Mouse (Mus musculus) stomach, embryonic 15.5 days (tissue): ENCODE measurements around the gene Kcnk16. TPM values are rescaled to one million over a fixed set of nuclear protein-coding genes. Genes with fewer than 3 reads are reported as not detected.
"Not testable (repeated sequence)": the region's sequence is repeated elsewhere in the genome, so short reads cannot be mapped to it uniquely, and the experiment has no call there.

Experiments used
- ATAC-seq: fragments of 200-750 bp; cut with Nextera tagmentation; 2 replicates; pipeline ENCODE4 v1.8.0; 2017; ENCODE audit warnings: low read depth, moderate number of reproducible peaks, moderate TSS enrichment; ENCODE audit not compliant: insufficient read depth, low FRiP score
- H3K27ac ChIP-seq: fragments of 300-500 bp; sonication (generic); 2 replicates; pipeline ENCODE4 v1.5.1; 2015; ENCODE audit warnings: mild to moderate bottlenecking, inconsistent platforms
- H3K27me3 ChIP-seq: fragments of 300-500 bp; sonication (generic); replicated peaks from 2 replicates; pipeline ENCODE4 v1.6.1; 2015; ENCODE audit warnings: inconsistent platforms
- H3K36me3 ChIP-seq: fragments of 300-500 bp; sonication (generic); 2 replicates; pipeline ENCODE4 v1.6.1; 2015; ENCODE audit warnings: inconsistent platforms
- H3K4me1 ChIP-seq: fragments of 300-500 bp; sonication (generic); 2 replicates; pipeline ENCODE4 v1.6.1; 2015; ENCODE audit warnings: inconsistent platforms
- H3K4me2 ChIP-seq: fragments of 300-500 bp; sonication (generic); 2 replicates; pipeline ENCODE4 v1.6.1; 2015; ENCODE audit warnings: mild to moderate bottlenecking, inconsistent platforms
- H3K4me3 ChIP-seq: fragments of 300-500 bp; sonication (generic); replicated peaks from 2 replicates; pipeline ENCODE4 v1.5.1; 2015; ENCODE audit warnings: inconsistent platforms
- H3K9ac ChIP-seq: fragments of 300-500 bp; sonication (generic); 2 replicates; pipeline ENCODE4 v1.6.1; 2015; ENCODE audit warnings: inconsistent platforms
- H3K9me3 ChIP-seq: fragments of 300-500 bp; sonication (generic); 2 replicates; pipeline ENCODE4 v1.6.1; 2016; ENCODE audit warnings: inconsistent platforms
- WGBS: fragments of 180-500 bp; shearing (Covaris S2); methylation state at CpG from one replicate; pipeline ENCODE4 v1.1.7; 2015; 5-methylcytosine and 5-hydroxymethylcytosine counted together
- polyA plus RNA-seq: library from polyadenylated mRNA; unstranded; fragments of >200 nt; fragmentation: Nextera tagmentation; extraction: Ambion mirVana; gene quantifications from 2 replicates; pipeline ENCODE4 v1.2.1, GENCODE M21; 2015

Gene Kcnk16
- polyA plus RNA-seq = 15.5 and 22.6 TPM in 2 replicates

- Histone ChIP-seq H3K27me3 (no peaks in the 10 kb centered on the region), H3K4me1 (0 out of 2 replicates have a peak, but pooled peaks cover 2% of the 10 kb centered on the region), H3K27ac (peak within 1 kb of the TSS; percentile 61), H3K36me3 (no peaks in the 10 kb centered on the region), H3K4me3 (no peak within 1 kb of the TSS), H3K9ac (no peak within 1 kb of the TSS), H3K9me3 (no peaks in the 10 kb centered on the region), H3K4me2 (0 out of 2 replicates have a peak within 1 kb of the TSS, but pooled peaks have one; percentile 16)
- 47% methylated on average over 6 of the region's 6 CpGs for WGBS
- peak; percentile 81 for ATAC-seq
Observed at GRCm38 (mm10) chr14:20269082-20269809, at the start of gene Kcnk16. Gene Kcnk16, minus strand, starts transcription at chr14:20269199.

GRCm38 (mm10) chr14:20315137-20315536, 46.1 kb upstream of the Kcnk16 start:
- no peak overlapping the region for H3K9ac ChIP-seq
- H3K4me2 ChIP-seq = no peak overlapping the region
- no peak for ATAC-seq
- WGBS = 50% methylated on average over 1 of the region's 1 CpGs
- H3K4me1 ChIP-seq = no peaks in the 10 kb centered on the region
- H3K9me3 ChIP-seq = no peaks in the 10 kb centered on the region
- H3K4me3 ChIP-seq = no peak overlapping the region
- H3K27ac ChIP-seq = no peak overlapping the region
- H3K27me3 ChIP-seq = no peaks in the 10 kb centered on the region
- H3K36me3 ChIP-seq = peaks cover 10% of the 10 kb centered on the region

- H3K4me3 ChIP-seq, H3K4me1 ChIP-seq, ATAC-seq, H3K27me3 ChIP-seq, H3K9ac ChIP-seq, H3K4me2 ChIP-seq, H3K27ac ChIP-seq, H3K9me3 ChIP-seq: not testable (repeated sequence)
- WGBS = 56% methylated on average over 2 of the region's 2 CpGs
- peaks cover 17% of the 10 kb centered on the region; the same call in 1 of the 2 replicates for H3K36me3 ChIP-seq
Observed at GRCm38 (mm10) chr14:20305085-20305484, 36.1 kb upstream of the Kcnk16 start.

- WGBS = 60% methylated on average over 3 of the region's 3 CpGs
- no peak for ATAC-seq
- Histone ChIP-seq H3K27me3 (no peaks in the 10 kb centered on the region), H3K27ac (no peak overlapping the region), H3K9ac (no peak overlapping the region), H3K36me3 (no peaks in the 10 kb centered on the region), H3K9me3 (no peaks in the 10 kb centered on the region), H3K4me2 (no peak overlapping the region), H3K4me3 (no peak overlapping the region), H3K4me1 (no peaks in the 10 kb centered on the region)
Observed at GRCm38 (mm10) chr14:20298131-20298530, 29.1 kb upstream of the Kcnk16 start.

- H3K9ac ChIP-seq = no peak overlapping the region
- H3K9me3 ChIP-seq = no peaks in the 10 kb centered on the region
- 83% methylated on average over 3 of the region's 3 CpGs for WGBS
- H3K36me3 ChIP-seq = no peaks in the 10 kb centered on the region
- no peaks in the 10 kb centered on the region for H3K4me1 ChIP-seq
- no peak overlapping the region for H3K4me2 ChIP-seq
- no peak overlapping the region for H3K4me3 ChIP-seq
- no peak overlapping the region for H3K27ac ChIP-seq
- no peaks in the 10 kb centered on the region for H3K27me3 ChIP-seq
- ATAC-seq = no peak
Observed at GRCm38 (mm10) chr14:20297616-20298015, 28.6 kb upstream of the Kcnk16 start.

- Histone ChIP-seq H3K9me3 (no peaks in the 10 kb centered on the region), H3K36me3 (no peaks in the 10 kb centered on the region), H3K4me3 (peak overlapping the region; percentile 60), H3K9ac (peak overlapping the region; percentile 24; the same call in 1 of the 2 replicates), H3K4me1 (no peaks in the 10 kb centered on the region), H3K27ac (no peak overlapping the region), H3K4me2 (peak overlapping the region; percentile 63), H3K27me3 (no peaks in the 10 kb centered on the region)
- 43% methylated on average over 8 of the region's 8 CpGs for WGBS
- ATAC-seq = no peak
Observed at GRCm38 (mm10) chr14:20294947-20295346, 25.9 kb upstream of the Kcnk16 start.

- Histone ChIP-seq H3K27ac (no peak within 1 kb of the TSS), H3K9ac (peak within 1 kb of the TSS; percentile 24; the same call in 1 of the 2 replicates), H3K4me2 (peak within 1 kb of the TSS; percentile 63), H3K36me3 (no peaks in the 10 kb centered on the region), H3K9me3 (no peaks in the 10 kb centered on the region), H3K27me3 (no peaks in the 10 kb centered on the region), H3K4me1 (no peaks in the 10 kb centered on the region), H3K4me3 (peak within 1 kb of the TSS; percentile 60)
- ATAC-seq = peak; percentile 97
- WGBS = 22% methylated on average over 14 of the region's 14 CpGs
Observed at GRCm38 (mm10) chr14:20294117-20294892, 25.3 kb upstream of the Kcnk16 start, which contains the start of gene Nudt13. Gene Nudt13, plus strand, starts transcription at chr14:20294697.

GRCm38 (mm10) chr14:20291391-20291790, 22.4 kb upstream of the Kcnk16 start:
- Histone ChIP-seq H3K36me3 (no peaks in the 10 kb centered on the region), H3K4me1 (no peaks in the 10 kb centered on the region), H3K9ac (no peak overlapping the region), H3K4me3 (no peak overlapping the region), H3K4me2 (no peak overlapping the region), H3K27me3 (no peaks in the 10 kb centered on the region), H3K9me3 (no peaks in the 10 kb centered on the region), H3K27ac (no peak overlapping the region)
- WGBS = 47% methylated on average over 4 of the region's 4 CpGs
- no peak for ATAC-seq

GRCm38 (mm10) chr14:20268421-20268820, 578 bp downstream of the Kcnk16 start:
- 58% methylated on average over 6 of the region's 6 CpGs for WGBS
- H3K9me3 ChIP-seq = no peaks in the 10 kb centered on the region
- H3K4me2 ChIP-seq = no peak overlapping the region
- no peak for ATAC-seq
- H3K27me3 ChIP-seq = no peaks in the 10 kb centered on the region
- H3K27ac ChIP-seq = peak overlapping the region; percentile 61; the same call in 1 of the 2 replicates
- H3K36me3 ChIP-seq = no peaks in the 10 kb centered on the region
- no peak overlapping the region for H3K4me3 ChIP-seq
- H3K4me1 ChIP-seq = 0 out of 2 replicates have a peak, but pooled peaks cover 2% of the 10 kb centered on the region
- H3K9ac ChIP-seq = no peak overlapping the region

GRCm38 (mm10) chr14:20262346-20262745, 6.7 kb downstream of the Kcnk16 start:
- Histone ChIP-seq H3K4me1 (no peaks in the 10 kb centered on the region), H3K9ac (no peak overlapping the region), H3K4me2 (no peak overlapping the region), H3K36me3 (no peaks in the 10 kb centered on the region), H3K4me3 (no peak overlapping the region), H3K27me3 (no peaks in the 10 kb centered on the region), H3K9me3 (no peaks in the 10 kb centered on the region), H3K27ac (no peak overlapping the region)
- WGBS = 59% methylated on average over 4 of the region's 4 CpGs
- ATAC-seq = no peak

- peak; percentile 39; the same call in 1 of the 2 replicates for ATAC-seq
- no peak overlapping the region for H3K27ac ChIP-seq
- H3K4me1 ChIP-seq = no peaks in the 10 kb centered on the region
- H3K36me3 ChIP-seq = no peaks in the 10 kb centered on the region
- H3K9ac ChIP-seq = no peak overlapping the region
- WGBS = 46% methylated on average over 8 of the region's 8 CpGs
- no peak overlapping the region for H3K4me2 ChIP-seq
- H3K4me3 ChIP-seq = no peak overlapping the region
- no peaks in the 10 kb centered on the region for H3K9me3 ChIP-seq
- no peaks in the 10 kb centered on the region for H3K27me3 ChIP-seq
Observed at GRCm38 (mm10) chr14:20258185-20259113, 10.6 kb downstream of the Kcnk16 start.
